Mouse (Mus musculus) forebrain, postnatal 0 days (tissue): ENCODE results near the gene Hps3. TPM values are rescaled to one million over a fixed set of nuclear protein-coding genes. Genes with fewer than 3 reads are reported as not detected.
"Not testable (repeated sequence)": the region's sequence is repeated elsewhere in the genome, so short reads cannot be mapped to it uniquely, and the experiment has no call there.

Experiments
- ATAC-seq: fragments of 200-750 bp; cut with Nextera tagmentation; 2 replicates; pipeline ENCODE4 v1.8.0; 2017; ENCODE audit warnings: mild to moderate bottlenecking, moderate library complexity
- DNase-seq: peaks from one replicate; pipeline ENCODE4 v3.0.0-alpha.2; 2015
- H3K27ac ChIP-seq: fragments of 300-500 bp; sonication (generic); 2 replicates; pipeline ENCODE4 v1.5.1; 2014; ENCODE audit warnings: low read depth, mild to moderate bottlenecking, antibody characterized with exemption, low read length, moderate library complexity, mixed read lengths
- H3K27me3 ChIP-seq: fragments of 300-500 bp; sonication (generic); 2 replicates; pipeline ENCODE4 v1.6.1; 2014; ENCODE audit warnings: mild to moderate bottlenecking, low read length, mixed read lengths; ENCODE audit not compliant: insufficient read depth
- H3K36me3 ChIP-seq: fragments of 300-500 bp; sonication (generic); 2 replicates; pipeline ENCODE4 v1.6.1; 2014; ENCODE audit warnings: mild to moderate bottlenecking, moderate library complexity; ENCODE audit not compliant: insufficient read depth
- H3K4me1 ChIP-seq: fragments of 300-500 bp; sonication (generic); 2 replicates; pipeline ENCODE4 v1.6.1; 2014; ENCODE audit warnings: antibody characterized with exemption; ENCODE audit not compliant: insufficient read depth
- H3K4me2 ChIP-seq: fragments of 300-500 bp; sonication (generic); 2 replicates; pipeline ENCODE4 v1.6.1; 2014; ENCODE audit warnings: low read depth, mild to moderate bottlenecking, moderate library complexity
- H3K4me3 ChIP-seq: fragments of 300-500 bp; sonication (generic); 2 replicates; pipeline ENCODE4 v1.5.1; 2014; ENCODE audit warnings: low read depth, low read length, mixed read lengths
- H3K9ac ChIP-seq: fragments of 300-500 bp; sonication (generic); 2 replicates; pipeline ENCODE4 v1.6.1; 2014; ENCODE audit warnings: mild to moderate bottlenecking
- H3K9me3 ChIP-seq: fragments of 300-500 bp; sonication (generic); 2 replicates; pipeline ENCODE4 v1.6.1; 2016; ENCODE audit warnings: low read length
- CTCF ChIP-seq: sonication (generic); IDR thresholded peaks from 2 replicates; pipeline ENCODE4 v1.5.1; 2016; ENCODE audit warnings: antibody characterized with exemption, control low read depth, low read depth
- WGBS: fragments of 180-500 bp; shearing (Covaris S2); extraction: QIAGEN DNeasy Blood & Tissue Kit; methylation state at CpG from one replicate; pipeline ENCODE4 v1.1.7; 2014; 5-methylcytosine and 5-hydroxymethylcytosine counted together
- polyA plus RNA-seq: library from polyadenylated mRNA; unstranded; fragments of >200 nt; fragmentation: Nextera tagmentation; extraction: Ambion mirVana; gene quantifications from 2 replicates; pipeline ENCODE4 v1.2.1, GENCODE M21; 2015
- total RNA-seq: library from RNA; depleted of rRNA; stranded (reverse); fragments of >200 nt; gene quantifications from 2 replicates; pipeline ENCODE4 v1.2.3, GENCODE M21; 2014

Hps3 gene
- total and polyA plus RNA-seq, 2 experiments from 2014 or later = 10.6 to 20.7 TPM

- Histone ChIP-seq H3K9me3 (no peaks in the 10 kb centered on the region), H3K4me1 (no peaks in the 10 kb centered on the region), H3K27ac (no peak overlapping the region), H3K4me2 (no peak overlapping the region), H3K27me3 (no peaks in the 10 kb centered on the region), H3K9ac (no peak overlapping the region), H3K4me3 (no peak overlapping the region), H3K36me3 (peaks cover 57% of the 10 kb centered on the region)
- no peak for TF ChIP-seq CTCF
- ATAC-seq (no peak), DNase-seq (no peak)
- WGBS = 43% methylated on average over 1 of the region's 1 CpGs
Observed at GRCm38 (mm10) chr3:20023832-20024231, 11.3 kb downstream of the Hps3 start.

GRCm38 (mm10) chr3:20018076-20018475 is 17.0 kb downstream of the Hps3 start:
- 93% methylated on average over 8 of the region's 8 CpGs for WGBS
- Histone ChIP-seq H3K27ac (no peak overlapping the region), H3K9me3 (no peaks in the 10 kb centered on the region), H3K9ac (no peak overlapping the region), H3K27me3 (no peaks in the 10 kb centered on the region), H3K4me3 (no peak overlapping the region), H3K4me1 (no peaks in the 10 kb centered on the region), H3K4me2 (no peak overlapping the region), H3K36me3 (peaks cover 52% of the 10 kb centered on the region)
- ATAC-seq = no peak
- no peak for DNase-seq
- TF ChIP-seq CTCF = no peak

- DNase-seq (no peak), ATAC-seq (no peak)
- H3K4me1 ChIP-seq = no peaks in the 10 kb centered on the region
- H3K4me3 ChIP-seq = no peak overlapping the region
- H3K27ac ChIP-seq = no peak overlapping the region
- H3K9ac ChIP-seq = no peak overlapping the region
- 98% methylated on average over 2 of the region's 2 CpGs for WGBS
- H3K4me2 ChIP-seq = no peak overlapping the region
- H3K36me3 ChIP-seq = peaks cover 47% of the 10 kb centered on the region
- no peak for TF ChIP-seq CTCF
- no peaks in the 10 kb centered on the region for H3K27me3 ChIP-seq
- H3K9me3 ChIP-seq = no peaks in the 10 kb centered on the region
Observed at GRCm38 (mm10) chr3:20014454-20014853, 20.7 kb downstream of the Hps3 start.

GRCm38 (mm10) chr3:20010905-20011304 is 24.2 kb downstream of the Hps3 start:
- DNase-seq, H3K4me3 ChIP-seq, H3K9ac ChIP-seq, ATAC-seq, H3K4me2 ChIP-seq, H3K9me3 ChIP-seq, H3K4me1 ChIP-seq, H3K27ac ChIP-seq, H3K27me3 ChIP-seq: not testable (repeated sequence)
- 91% methylated on average over 7 of the region's 7 CpGs for WGBS
- peaks cover 42% of the 10 kb centered on the region for H3K36me3 ChIP-seq

- no peak overlapping the region for H3K27ac ChIP-seq
- no peak overlapping the region for H3K4me3 ChIP-seq
- H3K27me3 ChIP-seq = no peaks in the 10 kb centered on the region
- no peak for TF ChIP-seq CTCF
- H3K9ac ChIP-seq = no peak overlapping the region
- DNase-seq (no peak), ATAC-seq (no peak)
- WGBS = 93% methylated on average over 9 of the region's 9 CpGs
- H3K9me3 ChIP-seq = no peaks in the 10 kb centered on the region
- peaks cover 38% of the 10 kb centered on the region for H3K36me3 ChIP-seq
- H3K4me2 ChIP-seq = no peak overlapping the region
- H3K4me1 ChIP-seq = no peaks in the 10 kb centered on the region
Observed at GRCm38 (mm10) chr3:20010464-20010863, 24.7 kb downstream of the Hps3 start.

- Histone ChIP-seq H3K4me1 (no peaks in the 10 kb centered on the region), H3K4me3 (no peak overlapping the region), H3K36me3 (peaks cover 26% of the 10 kb centered on the region), H3K27me3 (no peaks in the 10 kb centered on the region), H3K27ac (no peak overlapping the region), H3K9ac (no peak overlapping the region), H3K4me2 (no peak overlapping the region), H3K9me3 (no peaks in the 10 kb centered on the region)
- no peak for TF ChIP-seq CTCF
- WGBS = 95% methylated on average over 5 of the region's 5 CpGs
- DNase-seq = no peak
- ATAC-seq = no peak
Observed at GRCm38 (mm10) chr3:20007759-20008158, 27.4 kb downstream of the Hps3 start.

GRCm38 (mm10) chr3:20007275-20007674 is 27.8 kb downstream of the Hps3 start:
- H3K27ac ChIP-seq = no peak overlapping the region
- ATAC-seq = no peak
- 95% methylated on average over 4 of the region's 4 CpGs for WGBS
- DNase-seq = no peak
- H3K27me3 ChIP-seq = no peaks in the 10 kb centered on the region
- H3K4me1 ChIP-seq = no peaks in the 10 kb centered on the region
- no peak overlapping the region for H3K9ac ChIP-seq
- H3K36me3 ChIP-seq = peaks cover 27% of the 10 kb centered on the region
- no peak overlapping the region for H3K4me3 ChIP-seq
- TF ChIP-seq CTCF = no peak
- no peaks in the 10 kb centered on the region for H3K9me3 ChIP-seq
- H3K4me2 ChIP-seq = no peak overlapping the region

GRCm38 (mm10) chr3:20005611-20006010 is 29.5 kb downstream of the Hps3 start:
- H3K9ac ChIP-seq = no peak overlapping the region
- 65% methylated on average over 1 of the region's 1 CpGs for WGBS
- peaks cover 26% of the 10 kb centered on the region for H3K36me3 ChIP-seq
- no peaks in the 10 kb centered on the region for H3K9me3 ChIP-seq
- TF ChIP-seq CTCF = no peak
- no peak overlapping the region for H3K4me3 ChIP-seq
- no peak overlapping the region for H3K4me2 ChIP-seq
- H3K4me1 ChIP-seq = no peaks in the 10 kb centered on the region
- no peaks in the 10 kb centered on the region for H3K27me3 ChIP-seq
- no peak overlapping the region for H3K27ac ChIP-seq
- ATAC-seq = no peak
- DNase-seq = peak; percentile 2
